Mouse (Mus musculus) ES-E14 (cell line): ENCODE measurements around the gene Prpf31.

Source experiments
- CHD2 ChIP-seq: IDR thresholded peaks from 2 replicates; pipeline ENCODE4 v1.6.1; 2014; ENCODE audit warnings: mild to moderate bottlenecking, low read depth, low read length, inconsistent platforms
- ZC3H11A ChIP-seq: IDR thresholded peaks from 2 replicates; pipeline ENCODE4 v1.6.1; 2012; ENCODE audit warnings: low read depth, mild to moderate bottlenecking, inconsistent platforms, low read length, borderline replicate concordance

- TF ChIP-seq ZC3H11A (no peak), CHD2 (no peak)
These were observed 18.8 kb upstream of the Prpf31 start for GRCm38 (mm10) chr7:3611006-3611405.
